Mouse (Mus musculus) bone marrow, adult 2 months (tissue): Measurements from ENCODE around the gene Cuedc2. TPM values are rescaled to one million over a fixed set of nuclear protein-coding genes. Genes with fewer than 3 reads are reported as not detected.
A peak's percentile ranks its signal among the peaks of the same experiment; 100 is the strongest.

Experiments
- H3K27ac ChIP-seq: fragments of 200-500 bp; 2 replicates; pipeline ENCODE4 v1.5.1; 2012; ENCODE audit warnings: low read depth, mild to moderate bottlenecking, control low read depth, inconsistent platforms, low read length; ENCODE audit not compliant: control insufficient read depth, poor library complexity, insufficient read depth
- H3K4me1 ChIP-seq: fragments of 200-500 bp; 2 replicates; pipeline ENCODE4 v1.6.1; 2011; ENCODE audit warnings: low read length; ENCODE audit not compliant: control insufficient read depth, insufficient read depth
- H3K4me3 ChIP-seq: fragments of 200-500 bp; replicated peaks from 2 replicates; pipeline ENCODE3; 2011; ENCODE audit warnings: mild to moderate bottlenecking, low read depth, low read length, control low read depth; ENCODE audit not compliant: control insufficient read depth
- CTCF ChIP-seq: fragments of 200-500 bp; IDR thresholded peaks from 2 replicates; pipeline ENCODE4 v1.5.1; 2011; ENCODE audit warnings: low read length, control low read depth; ENCODE audit not compliant: control insufficient read depth, insufficient read depth
- POLR2A ChIP-seq: fragments of 200-500 bp; IDR thresholded peaks from 2 replicates; pipeline ENCODE4 v1.6.1; 2011; ENCODE audit warnings: low read depth, mild to moderate bottlenecking, control low read depth, low read length, borderline replicate concordance; ENCODE audit not compliant: control insufficient read depth
- WGBS: fragments of 180-500 bp; shearing (Covaris S2); methylation state at CpG from one replicate; pipeline ENCODE4 v1.1.7; 2018; 5-methylcytosine and 5-hydroxymethylcytosine counted together
- polyA plus RNA-seq: library from polyadenylated mRNA; stranded (reverse); fragments of >200 nt; gene quantifications from 2 replicates; pipeline ENCODE4 v1.2.4, GENCODE M21; 2011; ENCODE audit warnings: low replicate concordance; ENCODE audit not compliant: missing spikeins, insufficient read depth, insufficient read length

Gene Cuedc2
- polyA plus RNA-seq, 1 experiment = 161 TPM

DNA sequence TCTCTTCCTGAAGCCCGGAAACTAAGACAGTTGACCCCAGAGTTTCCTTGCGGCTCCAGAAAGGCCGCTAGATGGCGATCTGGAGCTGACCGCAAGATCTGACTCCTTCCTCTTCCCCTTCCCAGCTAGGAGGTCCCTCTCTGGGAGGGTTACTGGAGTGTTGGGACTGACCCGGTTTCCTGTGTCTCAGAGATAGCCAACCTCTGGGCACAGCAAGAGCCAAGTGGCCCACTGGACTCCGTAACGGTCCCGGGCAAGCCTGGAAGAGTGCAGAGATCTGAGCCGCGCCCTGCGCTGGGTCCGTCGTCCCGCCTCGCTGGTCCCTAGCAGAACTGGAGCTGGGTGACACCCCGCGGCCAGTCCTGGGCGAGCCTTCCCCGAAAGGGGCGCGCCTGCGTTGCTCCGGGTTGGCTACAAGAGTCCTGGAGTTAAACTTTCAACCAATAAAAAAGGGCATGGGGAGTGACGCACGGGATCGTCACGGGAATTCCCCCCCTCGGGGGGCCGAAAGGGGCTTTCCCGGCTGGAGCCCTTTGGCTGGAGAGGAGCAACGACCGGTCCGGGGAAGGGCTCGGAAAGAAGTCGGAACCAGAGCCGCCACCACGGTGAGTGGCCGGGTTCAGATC lies 34.2 kb downstream of the Cuedc2 start, which contains the start of gene Nfkb2:
Gene Nfkb2 (plus strand): TSS at position 105 of the 626 bp plus-strand sequence.
- Histone ChIP-seq H3K4me3 (peak within 1 kb of the TSS; percentile 90), H3K27ac (peak within 1 kb of the TSS; percentile 87), H3K4me1 (peaks cover 1% of the 10 kb centered on the region; the same call in 1 of the 2 replicates)
- under 1% methylated on average over 39 of the region's 39 CpGs for WGBS
- TF ChIP-seq CTCF = peak; percentile 84
- TF ChIP-seq POLR2A = peak; percentile 92; the same call in 1 of the 2 replicates

DNA sequence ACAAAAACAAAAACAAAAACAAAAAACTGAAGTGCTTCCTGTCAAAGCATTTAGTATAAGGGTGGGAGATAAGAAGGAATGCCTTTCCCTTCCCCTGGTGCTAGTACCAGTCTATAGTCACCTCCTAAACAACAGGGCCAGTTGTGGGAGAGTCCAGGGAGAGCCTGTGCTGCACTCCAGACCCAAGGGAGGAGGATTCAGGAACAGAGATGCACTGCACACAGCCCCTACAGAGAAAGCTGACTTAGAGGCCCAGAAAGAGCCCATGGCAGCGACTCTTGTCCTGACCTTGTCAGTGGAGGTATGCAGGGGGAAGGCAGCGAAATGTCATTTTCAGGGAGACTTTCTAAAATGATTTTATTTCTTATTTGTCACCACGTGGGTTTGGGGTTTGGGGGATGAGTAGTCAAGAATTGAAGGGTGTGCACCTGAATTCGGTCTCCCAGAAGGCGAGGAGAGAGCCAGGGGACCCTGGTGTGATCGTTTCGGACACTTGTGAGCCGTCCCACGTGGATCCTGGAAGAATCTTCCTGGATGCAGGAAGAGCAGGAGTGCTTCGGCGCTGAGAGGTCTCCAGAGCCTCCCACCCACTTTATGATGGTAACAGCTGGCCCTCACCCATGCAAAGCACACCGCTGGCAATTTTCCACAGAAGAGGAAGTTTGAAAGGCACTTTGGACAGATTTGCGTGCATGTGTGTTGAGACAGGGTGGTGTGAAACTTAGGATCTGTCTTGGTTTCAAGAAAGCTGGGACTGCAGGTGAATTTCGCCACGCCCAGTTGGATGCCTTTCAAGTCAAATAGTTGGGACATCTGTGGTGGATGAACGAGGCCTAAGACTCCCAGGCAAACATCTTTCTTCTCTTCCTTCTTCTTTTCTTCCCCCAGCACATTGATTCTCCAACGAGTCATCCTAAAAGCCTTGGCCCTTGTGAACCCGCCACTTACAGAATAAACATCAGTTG lies 35.0 kb downstream of the Cuedc2 start:
- TF ChIP-seq CTCF = no peak
- no peak for TF ChIP-seq POLR2A
- peak overlapping the region; percentile 87; the same call in 1 of the 2 replicates for H3K27ac ChIP-seq
- H3K4me1 ChIP-seq = peaks cover 1% of the 10 kb centered on the region; the same call in 1 of the 2 replicates
- 46% methylated on average over 18 of the region's 18 CpGs for WGBS
- H3K4me3 ChIP-seq = peak overlapping the region; percentile 10

DNA sequence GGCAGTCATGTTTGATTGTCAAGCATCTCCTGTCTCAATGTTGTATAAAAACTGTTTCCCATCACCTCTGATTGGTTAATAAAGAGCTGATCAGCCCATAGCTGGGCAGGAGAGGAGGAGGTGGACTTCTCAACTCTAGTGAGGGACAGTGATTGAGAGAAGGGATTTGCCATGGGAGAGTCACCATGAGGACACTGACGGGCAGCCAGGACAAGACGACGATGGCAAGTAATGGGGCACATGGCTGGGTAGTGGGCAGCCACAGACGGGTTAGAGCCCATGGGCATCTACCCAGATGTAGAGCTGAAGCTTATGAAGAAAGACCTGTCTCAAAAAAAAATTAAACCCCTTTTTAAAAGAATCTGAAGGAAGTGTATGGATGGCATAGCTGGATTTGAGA lies 36.0 kb downstream of the Cuedc2 start:
- H3K27ac ChIP-seq = no peak overlapping the region
- TF ChIP-seq CTCF (no peak), POLR2A (no peak)
- no peak overlapping the region for H3K4me3 ChIP-seq
- H3K4me1 ChIP-seq = peaks cover 1% of the 10 kb centered on the region; the same call in 1 of the 2 replicates
- 89% methylated on average over 4 of the region's 4 CpGs for WGBS

GRCm38 (mm10) chr19:46300294-46301045 lies 38.0 kb downstream of the Cuedc2 start:
- H3K4me3 ChIP-seq = no peak overlapping the region
- peaks cover 1% of the 10 kb centered on the region; the same call in 1 of the 2 replicates for H3K4me1 ChIP-seq
- TF ChIP-seq POLR2A (no peak), CTCF (no peak)
- WGBS = 53% methylated on average over 8 of the region's 8 CpGs
- no peak overlapping the region for H3K27ac ChIP-seq

- WGBS = 75% methylated on average over 4 of the region's 4 CpGs
- H3K4me1 ChIP-seq = no peaks in the 10 kb centered on the region
- H3K4me3 ChIP-seq = no peak overlapping the region
- H3K27ac ChIP-seq = no peak overlapping the region
- TF ChIP-seq CTCF (no peak), POLR2A (no peak)
These were observed 41.6 kb downstream of the Cuedc2 start for GRCm38 (mm10) chr19:46296938-46297337.

- WGBS = 56% methylated on average over 12 of the region's 12 CpGs
- no peak for TF ChIP-seq CTCF
- no peak for TF ChIP-seq POLR2A
- Histone ChIP-seq H3K27ac (no peak overlapping the region), H3K4me3 (no peak overlapping the region), H3K4me1 (no peaks in the 10 kb centered on the region)
These were observed 47.9 kb downstream of the Cuedc2 start for GRCm38 (mm10) chr19:46290535-46291105.

DNA sequence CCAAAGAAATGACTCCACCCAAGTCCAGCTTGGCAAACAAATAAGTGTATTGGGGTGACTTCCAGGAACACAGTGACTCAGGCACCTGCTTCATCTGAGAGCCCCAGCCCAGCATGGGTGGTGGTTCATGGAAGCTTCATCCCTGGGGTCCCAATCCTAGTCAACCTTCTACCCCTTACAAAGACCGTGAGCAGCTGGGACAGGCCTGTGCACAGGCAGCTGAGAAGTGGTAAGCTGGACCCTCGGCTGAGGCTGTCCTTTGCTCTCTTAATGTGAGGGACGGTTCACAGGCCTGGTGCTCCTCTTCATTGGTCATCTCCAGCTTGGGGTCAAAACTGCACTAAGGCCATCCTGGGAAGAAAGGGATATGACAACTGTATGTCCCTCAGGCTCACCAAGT lies 50.9 kb downstream of the Cuedc2 start:
- Histone ChIP-seq H3K4me1 (no peaks in the 10 kb centered on the region), H3K4me3 (no peak overlapping the region), H3K27ac (no peak overlapping the region)
- WGBS = 85% methylated on average over 3 of the region's 3 CpGs
- TF ChIP-seq CTCF = no peak
